Mouse (Mus musculus) embryonic facial prominence, embryonic 10.5 days (tissue): ENCODE measurements around the gene Idh1. TPM values are rescaled to one million over a fixed set of nuclear protein-coding genes. Genes with fewer than 3 reads are reported as not detected.

Source experiments
- DNase-seq: peaks from one replicate; pipeline ENCODE4 v3.0.0-alpha.2; 2017; ENCODE audit warnings: low spot score
- H3K27ac ChIP-seq: fragments of 300-500 bp; sonication (generic); replicated peaks from 2 replicates; pipeline ENCODE4 v1.5.1; 2016; ENCODE audit warnings: mild to moderate bottlenecking
- H3K27me3 ChIP-seq: fragments of 300-500 bp; sonication (generic); replicated peaks from 2 replicates; pipeline ENCODE4 v1.6.1; 2016; ENCODE audit warnings: low read depth, mild to moderate bottlenecking; ENCODE audit not compliant: poor library complexity, severe bottlenecking
- H3K36me3 ChIP-seq: fragments of 300-500 bp; sonication (generic); replicated peaks from 2 replicates; pipeline ENCODE4 v1.6.1; 2016; ENCODE audit warnings: mild to moderate bottlenecking, moderate library complexity
- H3K4me1 ChIP-seq: fragments of 300-500 bp; sonication (generic); 2 replicates; pipeline ENCODE4 v1.6.1; 2016
- H3K4me3 ChIP-seq: fragments of 300-500 bp; sonication (generic); 2 replicates; pipeline ENCODE4 v1.5.1; 2016; ENCODE audit warnings: mild to moderate bottlenecking, moderate library complexity
- H3K9me3 ChIP-seq: fragments of 300-500 bp; sonication (generic); 2 replicates; pipeline ENCODE4 v1.6.1; 2016; ENCODE audit warnings: mild to moderate bottlenecking
- WGBS: fragments of 180-500 bp; shearing (Covaris S2); methylation state at CpG from one replicate; pipeline ENCODE4 v1.1.7; 2016; 5-methylcytosine and 5-hydroxymethylcytosine counted together
- polyA plus RNA-seq: library from polyadenylated mRNA; unstranded; fragments of >200 nt; fragmentation: Nextera tagmentation; extraction: Ambion mirVana; gene quantifications from 2 replicates; pipeline ENCODE4 v1.2.1, GENCODE M21; 2016

The Idh1 gene
- polyA plus RNA-seq, 1 experiment from 2014 or later: 231 TPM

- no peak for DNase-seq
- Histone ChIP-seq H3K27ac (no peak overlapping the region), H3K36me3 (peaks cover 83% of the 10 kb centered on the region), H3K27me3 (no peaks in the 10 kb centered on the region), H3K4me1 (peaks cover 9% of the 10 kb centered on the region; the same call in 1 of the 2 replicates), H3K9me3 (no peaks in the 10 kb centered on the region), H3K4me3 (no peak overlapping the region)
- 82% methylated on average over 4 of the region's 4 CpGs for WGBS
Observed at GRCm38 (mm10) chr1:65171579-65171978, 14.7 kb downstream of the Idh1 start.

GRCm38 (mm10) chr1:65169947-65170346 lies 16.4 kb downstream of the Idh1 start:
- Histone ChIP-seq H3K36me3 (peaks cover 99% of the 10 kb centered on the region), H3K4me3 (no peak overlapping the region), H3K27me3 (no peaks in the 10 kb centered on the region), H3K9me3 (no peaks in the 10 kb centered on the region), H3K27ac (no peak overlapping the region), H3K4me1 (no peaks in the 10 kb centered on the region)
- 91% methylated on average over 5 of the region's 5 CpGs for whole genome bisulfite sequencing
- DNase-seq: no peak

- 95% methylated on average over 7 of the region's 7 CpGs for WGBS
- no peak for DNase-seq
Observed at GRCm38 (mm10) chr1:65169536-65169935, 16.8 kb downstream of the Idh1 start.

GRCm38 (mm10) chr1:65167496-65167895 lies 18.8 kb downstream of the Idh1 start:
- Histone ChIP-seq H3K9me3 (no peaks in the 10 kb centered on the region), H3K27me3 (no peaks in the 10 kb centered on the region), H3K4me1 (no peaks in the 10 kb centered on the region), H3K4me3 (no peak overlapping the region), H3K27ac (no peak overlapping the region), H3K36me3 (peaks cover 99% of the 10 kb centered on the region)
- no peak for DNase-seq
- WGBS: 88% methylated on average over 1 of the region's 1 CpGs

More at GRCm38 (mm10) chr1:65169536-65169935, 16.8 kb downstream of the Idh1 start:
- Histone ChIP-seq H3K36me3 (peaks cover 100% of the 10 kb centered on the region), H3K4me1 (no peaks in the 10 kb centered on the region), H3K4me3 (no peak overlapping the region), H3K9me3 (no peaks in the 10 kb centered on the region), H3K27me3 (no peaks in the 10 kb centered on the region), H3K27ac (no peak overlapping the region)

GRCm38 (mm10) chr1:65162210-65162609 lies 24.1 kb downstream of the Idh1 start:
- Histone ChIP-seq H3K4me3 (no peak overlapping the region), H3K36me3 (peaks cover 98% of the 10 kb centered on the region), H3K4me1 (no peaks in the 10 kb centered on the region), H3K9me3 (no peaks in the 10 kb centered on the region), H3K27ac (no peak overlapping the region), H3K27me3 (no peaks in the 10 kb centered on the region)
- 93% methylated on average over 1 of the region's 1 CpGs for WGBS
- no peak for DNase-seq

GRCm38 (mm10) chr1:65156111-65156510 lies 30.2 kb downstream of the Idh1 start:
- H3K4me3 ChIP-seq: no peak overlapping the region
- 93% methylated on average over 5 of the region's 5 CpGs for WGBS
- peaks cover 48% of the 10 kb centered on the region for H3K36me3 ChIP-seq
- no peaks in the 10 kb centered on the region for H3K27me3 ChIP-seq
- DNase-seq: no peak
- no peaks in the 10 kb centered on the region for H3K9me3 ChIP-seq
- no peak overlapping the region for H3K27ac ChIP-seq
- H3K4me1 ChIP-seq: no peaks in the 10 kb centered on the region

GRCm38 (mm10) chr1:65154814-65155213 lies 31.5 kb downstream of the Idh1 start:
- DNase-seq: no peak
- Histone ChIP-seq H3K9me3 (no peaks in the 10 kb centered on the region), H3K27me3 (no peaks in the 10 kb centered on the region), H3K4me3 (no peak overlapping the region), H3K36me3 (peaks cover 35% of the 10 kb centered on the region), H3K27ac (no peak overlapping the region), H3K4me1 (no peaks in the 10 kb centered on the region)

GRCm38 (mm10) chr1:65147971-65148370 lies 38.3 kb downstream of the Idh1 start:
- Histone ChIP-seq H3K27ac (no peak overlapping the region), H3K27me3 (no peaks in the 10 kb centered on the region), H3K4me1 (no peaks in the 10 kb centered on the region), H3K36me3 (no peaks in the 10 kb centered on the region), H3K4me3 (no peak overlapping the region), H3K9me3 (no peaks in the 10 kb centered on the region)
- WGBS: 77% methylated on average over 3 of the region's 3 CpGs
- DNase-seq: no peak

- H3K9me3 ChIP-seq: no peaks in the 10 kb centered on the region
- no peaks in the 10 kb centered on the region for H3K36me3 ChIP-seq
- no peak overlapping the region for H3K27ac ChIP-seq
- H3K4me1 ChIP-seq: no peaks in the 10 kb centered on the region
- no peak overlapping the region for H3K4me3 ChIP-seq
- WGBS: 92% methylated on average over 5 of the region's 5 CpGs
- DNase-seq: no peak
- no peaks in the 10 kb centered on the region for H3K27me3 ChIP-seq
Observed at GRCm38 (mm10) chr1:65147326-65147725, 39.0 kb downstream of the Idh1 start.

- no peak for DNase-seq
- H3K4me1 ChIP-seq: no peaks in the 10 kb centered on the region
- no peaks in the 10 kb centered on the region for H3K36me3 ChIP-seq
- no peak overlapping the region for H3K4me3 ChIP-seq
- H3K9me3 ChIP-seq: no peaks in the 10 kb centered on the region
- H3K27me3 ChIP-seq: no peaks in the 10 kb centered on the region
- WGBS: 58% methylated on average over 2 of the region's 2 CpGs
- no peak overlapping the region for H3K27ac ChIP-seq
Observed at GRCm38 (mm10) chr1:65146601-65147000, 39.7 kb downstream of the Idh1 start.

GRCm38 (mm10) chr1:65144783-65145182 lies 41.5 kb downstream of the Idh1 start:
- H3K4me1 ChIP-seq: no peaks in the 10 kb centered on the region
- 82% methylated on average over 2 of the region's 2 CpGs for WGBS
- DNase-seq: no peak
- H3K27me3 ChIP-seq: no peaks in the 10 kb centered on the region
- no peaks in the 10 kb centered on the region for H3K9me3 ChIP-seq
- H3K27ac ChIP-seq: no peak overlapping the region
- H3K36me3 ChIP-seq: no peaks in the 10 kb centered on the region
- H3K4me3 ChIP-seq: no peak overlapping the region

- H3K36me3 ChIP-seq: no peaks in the 10 kb centered on the region
- 88% methylated on average over 6 of the region's 6 CpGs for WGBS
- H3K9me3 ChIP-seq: no peaks in the 10 kb centered on the region
- H3K4me1 ChIP-seq: no peaks in the 10 kb centered on the region
- H3K4me3 ChIP-seq: no peak overlapping the region
- no peaks in the 10 kb centered on the region for H3K27me3 ChIP-seq
- H3K27ac ChIP-seq: no peak overlapping the region
- DNase-seq: no peak
Observed at GRCm38 (mm10) chr1:65137560-65137959, 48.7 kb downstream of the Idh1 start.

- H3K27me3 ChIP-seq: no peaks in the 10 kb centered on the region
- 81% methylated on average over 1 of the region's 1 CpGs for WGBS
- H3K9me3 ChIP-seq: no peaks in the 10 kb centered on the region
- H3K4me3 ChIP-seq: no peak overlapping the region
- H3K27ac ChIP-seq: no peak overlapping the region
- no peak for DNase-seq
- no peaks in the 10 kb centered on the region for H3K4me1 ChIP-seq
- H3K36me3 ChIP-seq: no peaks in the 10 kb centered on the region
Observed at GRCm38 (mm10) chr1:65132833-65133232, 53.5 kb downstream of the Idh1 start.

GRCm38 (mm10) chr1:65131671-65132070 lies 54.6 kb downstream of the Idh1 start:
- 91% methylated on average over 1 of the region's 1 CpGs for WGBS

More at GRCm38 (mm10) chr1:65131671-65132070, 54.6 kb downstream of the Idh1 start:
- Histone ChIP-seq H3K9me3 (no peaks in the 10 kb centered on the region), H3K27me3 (no peaks in the 10 kb centered on the region), H3K27ac (no peak overlapping the region), H3K4me1 (no peaks in the 10 kb centered on the region), H3K4me3 (no peak overlapping the region), H3K36me3 (no peaks in the 10 kb centered on the region)
- no peak for DNase-seq
